Mouse (Mus musculus): ENCODE results near the gene Zmiz1.

DNA sequence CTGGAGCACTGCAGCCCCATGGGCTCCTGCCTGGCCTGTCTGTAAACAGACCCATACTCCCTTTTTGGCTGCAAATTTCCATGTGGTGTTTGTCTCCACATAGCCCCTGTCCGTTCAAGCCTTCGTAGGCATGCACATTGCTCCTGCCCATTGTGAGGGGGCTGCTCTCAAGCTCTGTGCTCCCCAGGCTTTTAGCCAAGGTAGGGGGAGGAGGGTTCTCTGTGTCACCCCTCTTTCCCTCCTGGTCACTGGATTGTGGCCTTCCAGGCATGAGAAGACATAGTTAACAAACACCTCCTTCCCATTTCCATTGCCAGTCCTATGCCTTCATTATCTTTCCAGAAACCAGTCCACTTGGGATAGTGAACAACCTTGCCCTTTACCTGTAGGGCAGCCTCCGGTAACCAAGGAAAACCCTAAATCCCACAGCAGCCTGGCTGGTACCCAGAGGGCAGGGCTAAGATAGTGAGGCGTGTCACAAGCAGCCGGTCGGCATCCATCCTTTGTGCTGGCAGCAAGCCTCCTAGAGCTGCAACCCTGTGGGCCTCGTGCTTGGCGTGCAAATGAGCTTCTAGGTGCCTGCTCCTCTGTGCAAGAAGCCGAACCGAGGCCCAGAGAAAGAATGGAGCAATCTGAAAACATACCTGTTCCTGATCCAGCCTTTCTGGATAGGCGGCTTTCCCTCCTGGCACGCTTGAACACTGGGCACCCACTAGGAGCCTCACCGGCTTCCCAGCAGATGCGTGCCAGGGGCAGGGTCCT is 174.7 kb downstream of the Zmiz1 start:
- TF ChIP-seq CTCF (IDR thresholded peaks at IDR 0.05; ENCODE audit: low read depth, low read length): no peak
- TF ChIP-seq POLR2AphosphoS5 (IDR thresholded peaks at IDR 0.05; ENCODE audit: insufficient replicate concordance, low read depth, low read length): no peak
- no peak for TF ChIP-seq GATA1 (IDR thresholded peaks at IDR 0.05; ENCODE audit: borderline replicate concordance, low read length)
- no peak for TF ChIP-seq TAL1 (conservative IDR thresholded peaks at IDR 0.05; ENCODE audit: low read depth, low read length)
- no peak for TF ChIP-seq GATA2 (IDR thresholded peaks at IDR 0.05; ENCODE audit: borderline replicate concordance, low read depth, low read length)

Measured in G1E (cell line).